Mouse (Mus musculus): ENCODE measurements at regions not wholly inside any gene's neighbourhood (a gene's known extent, or its start where the extent isn't known, plus 50 kb on each side); places are given as distances from the start of the nearest gene placed in this dataset.

DNA sequence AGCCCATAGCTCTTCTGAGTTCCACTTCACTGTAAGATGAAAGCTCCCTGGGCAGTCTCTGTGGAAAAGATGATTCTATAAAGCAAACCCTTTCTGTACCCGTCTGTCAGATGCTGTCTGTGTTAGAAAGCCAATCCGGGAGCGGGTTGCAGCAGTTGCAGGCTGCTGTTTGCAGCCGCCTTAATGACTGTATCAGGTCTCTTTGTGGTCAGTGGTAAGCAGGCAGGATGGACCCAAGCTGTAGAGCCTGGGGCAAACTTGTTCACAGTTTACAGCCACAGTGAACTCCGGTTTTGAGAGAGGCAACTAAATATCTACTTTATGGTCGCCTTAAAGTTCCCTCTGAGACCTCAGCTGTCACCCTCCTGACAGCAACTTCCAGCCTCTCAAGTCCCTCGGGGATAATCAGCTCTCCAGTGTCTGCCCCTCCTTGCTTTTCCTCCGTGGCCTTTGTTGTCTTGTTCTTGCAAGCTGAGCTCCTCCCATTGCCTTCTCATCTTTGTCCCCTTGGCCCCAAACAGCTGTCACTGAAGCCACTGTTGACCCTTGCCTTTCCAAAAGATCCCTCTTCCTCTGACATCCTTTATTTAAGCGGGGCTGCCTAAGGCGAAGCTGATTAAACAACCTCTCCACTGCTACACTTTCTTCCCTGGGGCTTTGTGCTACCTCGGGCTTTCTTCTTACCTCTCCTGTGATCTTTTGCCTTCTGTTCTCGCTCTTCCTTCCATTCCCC, 565.1 kb downstream of the Bnc2 start:
- no peak for DNase-seq

DNA sequence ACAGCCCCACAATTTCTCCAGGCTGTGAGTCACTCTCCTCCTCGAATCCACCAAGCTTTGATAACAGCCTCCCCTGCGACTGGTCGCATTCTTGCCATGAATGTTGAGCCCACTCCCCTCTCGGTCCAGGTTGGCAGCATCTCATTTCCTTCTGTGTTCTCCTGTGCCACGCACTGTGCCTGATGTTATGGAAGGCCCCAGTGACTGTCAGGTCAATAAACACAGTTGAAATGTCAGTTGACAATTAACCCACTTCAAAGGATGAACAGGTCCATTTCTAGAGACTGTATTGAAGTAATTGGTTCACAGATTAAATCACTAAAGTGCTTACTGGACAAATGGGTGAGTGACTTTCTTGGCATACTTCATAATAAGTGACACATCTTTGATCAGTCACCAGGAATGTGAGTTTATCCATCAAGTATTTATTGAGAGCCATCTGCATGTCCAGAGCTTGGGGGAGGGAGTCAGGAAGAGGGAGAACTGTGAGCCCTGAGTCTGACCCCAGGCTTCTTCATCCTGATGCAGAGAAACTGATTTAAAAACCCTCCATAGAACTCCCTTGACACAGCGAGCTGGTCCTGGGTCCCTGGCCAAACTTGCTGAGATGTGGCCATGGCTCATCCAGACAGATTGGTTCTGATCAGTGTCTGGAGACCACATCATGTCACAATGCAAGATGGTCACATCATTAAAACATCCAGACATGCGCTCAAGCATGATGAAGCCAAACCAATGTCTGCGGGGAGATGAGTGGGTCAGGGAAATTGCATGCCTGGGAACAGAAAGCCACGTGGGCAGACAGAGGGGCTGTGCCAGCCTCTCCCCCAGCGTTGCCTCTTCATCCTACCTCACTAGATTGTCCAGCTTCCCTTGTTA, 560.7 kb downstream of the Bnc2 start:
- DNase-seq: no peak

DNA sequence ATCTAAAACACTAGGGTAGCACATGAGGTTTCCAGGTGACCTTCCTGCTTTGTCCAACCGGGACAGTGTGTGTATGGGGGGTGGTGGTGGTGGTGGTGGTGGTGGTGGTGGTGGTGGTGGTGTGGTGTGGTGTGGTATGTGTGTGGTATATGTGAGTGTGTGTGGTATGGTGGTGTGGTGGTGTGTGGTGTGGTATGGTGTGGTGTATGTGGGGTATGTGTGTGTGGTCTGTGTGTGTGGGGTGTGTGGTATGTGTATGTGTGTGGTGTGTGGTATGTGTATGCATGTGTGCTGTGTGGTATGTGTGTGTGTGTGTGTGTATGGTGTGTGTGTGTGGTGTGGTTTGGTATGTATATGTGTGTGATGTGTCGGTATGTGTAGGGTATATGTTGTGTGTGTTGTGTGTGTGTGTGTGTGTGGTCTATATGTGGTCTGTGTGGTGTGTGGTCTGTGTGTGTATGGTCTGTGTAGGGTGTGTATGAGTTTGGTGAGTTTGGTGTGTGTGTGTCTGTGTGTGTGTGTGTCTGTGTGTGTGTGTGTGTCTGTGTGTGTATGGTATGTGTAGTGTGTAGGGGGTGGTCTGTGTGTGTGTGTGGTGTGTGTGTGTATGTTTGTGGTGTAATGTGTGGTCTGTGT, 556.7 kb downstream of the Bnc2 start:
- DNase-seq: no peak

DNA sequence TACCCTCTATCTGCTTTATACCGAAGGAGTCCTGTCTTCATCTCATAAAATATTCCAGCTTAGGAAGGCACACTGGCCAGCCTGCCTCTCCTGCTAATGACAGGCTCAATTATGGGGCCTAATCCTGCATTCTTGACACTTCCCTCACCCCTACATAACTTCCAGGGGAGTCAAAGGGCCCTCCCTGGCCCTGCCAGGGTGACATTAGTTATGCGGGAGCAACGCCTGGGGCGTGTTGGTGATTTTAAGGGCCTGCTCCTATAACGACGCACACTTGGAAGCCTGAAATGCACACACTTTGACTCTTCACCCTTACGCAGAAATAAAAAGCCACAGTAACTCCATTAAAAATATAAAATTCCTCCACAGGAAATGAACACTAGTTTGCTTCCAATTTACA, 555.5 kb downstream of the Bnc2 start:
- DNase-seq: no peak

DNA sequence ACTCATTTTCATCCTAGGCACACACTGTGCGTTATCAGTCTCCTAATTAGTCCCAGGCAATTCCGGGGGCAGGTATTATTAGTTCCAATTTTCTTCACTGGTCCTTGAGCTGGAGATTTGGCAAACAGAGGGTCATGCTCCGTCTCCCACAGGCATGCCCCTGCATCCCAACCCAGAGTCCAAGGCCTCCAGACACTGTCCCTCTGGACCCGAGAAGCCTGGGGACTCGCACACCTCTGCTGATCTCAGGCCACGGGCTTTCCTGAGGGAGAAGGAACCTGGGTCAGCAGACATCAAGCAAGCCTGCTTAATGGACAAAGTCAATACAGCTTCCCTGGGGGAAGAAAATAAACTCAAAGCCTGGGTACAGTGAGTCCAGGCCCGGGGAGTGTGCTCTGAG, 554.7 kb downstream of the Bnc2 start:
- no peak for DNase-seq

DNA sequence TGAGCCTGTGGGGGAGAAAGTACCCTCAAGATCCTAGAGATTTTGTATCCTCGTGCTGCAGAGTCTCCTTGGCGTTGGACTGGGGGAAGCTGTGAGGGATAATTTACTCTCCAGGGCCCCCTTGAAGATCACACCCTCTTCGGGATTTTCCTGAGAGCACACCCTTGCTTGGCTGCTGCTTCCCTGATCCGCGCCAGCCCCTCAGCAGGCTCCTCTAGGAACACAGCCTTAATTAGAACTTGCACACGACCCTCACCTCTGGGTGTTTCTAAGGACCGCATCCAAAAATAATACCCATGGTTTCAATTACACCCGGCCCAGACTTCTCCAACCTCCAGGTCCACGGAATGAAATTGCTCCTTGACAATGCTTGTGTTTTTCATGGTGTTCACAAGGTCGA, 553.6 kb downstream of the Bnc2 start:
- no peak for DNase-seq

DNA sequence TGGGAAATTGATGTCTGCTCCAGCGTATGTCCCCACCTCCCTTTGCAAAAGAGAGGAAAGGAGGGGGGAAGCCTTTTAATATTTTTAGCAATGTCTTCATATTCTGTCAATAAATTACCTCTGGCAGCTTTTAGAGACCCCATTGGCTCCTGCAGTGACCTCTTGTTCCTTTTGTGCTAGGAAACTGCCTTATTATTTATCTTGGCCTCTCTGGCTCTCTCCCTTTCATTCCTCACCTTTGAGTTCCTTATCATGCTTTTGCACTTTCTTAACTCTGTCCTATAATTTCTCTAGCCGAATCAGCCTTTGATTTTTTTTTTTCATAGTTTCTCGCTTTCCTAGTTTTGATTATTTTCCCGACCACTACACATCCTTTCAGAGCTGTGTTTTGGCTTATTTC, 548.7 kb downstream of the Bnc2 start:
- no peak for DNase-seq

DNA sequence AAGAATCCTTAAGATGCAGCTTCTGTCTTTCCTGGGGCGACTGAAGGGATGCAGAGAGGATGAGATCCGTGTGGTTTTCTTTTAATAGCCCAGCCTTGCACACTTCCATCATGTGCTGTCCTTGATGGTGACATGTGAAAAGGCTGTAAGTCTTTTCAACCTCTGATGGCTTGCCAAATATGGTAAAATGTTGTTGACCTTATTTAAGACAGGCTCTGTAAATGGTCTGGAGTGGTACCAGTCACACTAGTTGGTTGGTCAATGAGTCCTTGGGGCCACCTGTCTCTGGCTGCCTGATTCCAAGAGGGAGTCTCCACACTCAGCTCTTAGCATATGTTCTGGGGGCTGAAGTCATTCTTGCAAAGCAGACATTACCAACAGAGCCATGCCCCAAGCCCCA, 547.7 kb downstream of the Bnc2 start:
- DNase-seq: no peak

DNA sequence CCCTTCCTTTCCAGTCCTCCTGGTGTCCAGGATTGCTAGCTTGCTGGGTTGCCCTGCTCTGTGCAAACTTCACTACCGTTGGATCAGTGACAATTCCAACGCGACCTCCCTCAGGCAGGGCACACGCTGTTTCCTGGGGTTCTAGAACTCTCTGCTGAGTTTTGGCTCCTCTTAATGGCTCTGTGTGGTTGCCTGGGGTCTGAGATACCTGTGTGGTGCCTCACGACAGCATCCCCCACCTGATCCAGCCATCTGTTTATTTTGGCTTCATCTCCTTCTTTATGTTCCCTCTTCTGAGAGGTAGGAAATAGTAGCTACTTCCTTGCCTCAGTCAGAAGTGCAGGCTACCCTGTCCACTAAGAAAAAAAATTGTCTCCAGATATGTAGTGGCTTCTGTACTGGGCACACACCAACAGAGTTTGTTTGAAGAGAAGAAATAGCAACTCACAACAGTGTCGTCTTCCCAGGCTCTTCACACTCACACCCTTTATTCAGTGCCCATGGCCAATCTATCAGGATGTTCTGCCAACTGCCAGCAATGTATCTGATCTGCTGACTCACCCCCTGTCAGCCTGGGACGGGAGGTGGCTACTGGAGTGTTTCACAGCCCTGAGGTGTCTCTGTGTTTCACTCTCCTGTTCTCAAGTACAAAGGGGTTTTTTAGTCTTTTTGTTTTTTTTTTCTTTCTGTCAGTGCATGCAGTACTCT, 544.1 kb downstream of the Bnc2 start:
- DNase-seq: no peak

DNA sequence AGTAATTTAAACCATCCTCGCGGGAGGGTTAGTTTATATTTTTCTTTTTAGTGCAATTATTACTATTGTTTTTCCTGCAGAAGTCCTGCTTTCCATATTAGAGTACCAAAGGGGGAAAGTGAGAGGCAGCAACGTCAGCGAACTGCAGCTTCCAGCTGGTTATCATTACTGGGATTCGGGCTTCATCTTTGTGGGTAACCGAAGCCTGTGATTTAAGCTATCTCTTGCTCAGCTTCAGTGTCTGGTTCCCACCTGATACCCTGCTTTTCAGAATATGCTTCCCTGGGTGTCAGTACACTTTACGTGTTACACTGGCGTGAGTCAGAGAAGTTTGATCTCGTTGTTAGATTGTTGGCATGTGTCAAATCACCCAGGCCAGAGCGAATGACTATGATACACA, 539.3 kb downstream of the Bnc2 start:
- no peak for DNase-seq

DNA sequence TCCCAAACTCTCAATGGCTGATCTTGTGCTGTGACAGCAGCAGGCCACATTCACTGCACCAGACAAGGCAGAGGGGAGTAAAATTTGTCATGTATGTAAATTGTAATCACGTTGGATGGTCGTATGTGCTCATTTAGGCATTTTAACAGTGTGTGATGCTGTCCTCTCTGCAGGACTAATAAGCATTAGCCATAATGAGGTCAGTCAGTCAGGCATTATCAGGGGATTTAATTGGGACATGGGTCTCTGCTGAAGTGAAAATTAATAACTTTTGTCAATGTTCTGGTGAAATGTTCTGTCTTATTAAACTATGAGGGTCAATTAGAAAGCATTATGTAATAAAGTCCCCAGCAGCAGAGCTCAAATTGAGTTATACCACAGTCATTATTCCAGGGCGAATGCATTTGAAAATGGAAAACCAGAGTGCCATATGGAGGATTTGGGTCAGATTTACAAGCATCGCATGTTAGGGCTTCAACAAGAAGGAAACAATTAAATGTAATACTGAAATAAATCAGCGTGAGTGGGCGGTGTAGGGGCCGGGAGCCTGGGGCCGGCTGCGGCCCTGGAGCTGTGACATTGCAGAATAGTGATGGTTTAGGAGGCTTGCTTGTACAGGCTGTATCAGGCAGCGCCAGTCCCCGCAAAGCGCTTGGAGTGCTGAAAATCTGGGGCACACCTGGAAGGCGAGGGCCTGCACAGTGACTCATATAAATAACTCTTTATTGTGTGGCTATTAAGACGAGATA, 537.7 kb downstream of the Bnc2 start:
- DNase-seq: no peak

DNA sequence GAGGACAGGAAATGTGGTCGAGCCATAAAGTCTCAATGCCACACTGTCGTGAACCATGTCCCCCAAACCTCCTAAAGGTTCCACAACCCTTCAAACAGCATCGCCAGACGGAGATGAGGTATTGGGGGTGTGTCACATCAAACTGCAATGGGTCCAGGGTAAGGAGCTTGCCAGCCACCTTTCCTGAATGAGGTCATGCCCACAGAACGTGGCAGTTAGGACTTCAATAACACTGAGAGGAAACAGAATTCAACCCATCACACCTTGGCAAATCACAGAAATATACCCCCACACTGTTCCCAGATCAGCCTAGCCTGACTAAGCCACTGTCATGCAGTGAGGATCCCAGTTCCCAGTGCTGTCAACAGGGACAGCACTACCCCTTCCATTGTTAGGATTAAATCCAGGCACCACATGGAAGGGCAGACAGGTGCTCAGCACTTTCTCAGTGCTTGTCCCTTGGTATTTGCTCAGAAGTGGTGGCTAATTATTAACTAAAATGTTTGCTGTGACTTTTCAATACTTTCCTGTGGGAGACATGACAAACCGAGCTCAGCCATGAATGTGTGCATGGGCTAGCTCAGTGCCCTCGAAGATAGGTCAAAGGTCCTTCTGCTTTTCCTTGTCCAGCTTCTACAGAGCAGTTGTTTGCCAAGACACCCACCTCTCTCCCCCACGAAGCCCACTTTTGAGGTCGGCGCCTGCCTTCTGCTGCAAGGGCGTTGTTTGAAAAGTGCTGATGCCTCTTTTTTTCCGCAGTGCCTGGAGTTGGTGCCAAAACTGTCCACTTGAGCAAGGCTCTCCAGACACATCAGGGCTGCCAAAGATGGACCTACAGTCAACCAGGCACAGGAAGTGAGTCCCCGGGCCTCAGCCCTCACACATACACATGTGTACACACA, 525.7 kb downstream of the Bnc2 start:
- DNase-seq: no peak

DNA sequence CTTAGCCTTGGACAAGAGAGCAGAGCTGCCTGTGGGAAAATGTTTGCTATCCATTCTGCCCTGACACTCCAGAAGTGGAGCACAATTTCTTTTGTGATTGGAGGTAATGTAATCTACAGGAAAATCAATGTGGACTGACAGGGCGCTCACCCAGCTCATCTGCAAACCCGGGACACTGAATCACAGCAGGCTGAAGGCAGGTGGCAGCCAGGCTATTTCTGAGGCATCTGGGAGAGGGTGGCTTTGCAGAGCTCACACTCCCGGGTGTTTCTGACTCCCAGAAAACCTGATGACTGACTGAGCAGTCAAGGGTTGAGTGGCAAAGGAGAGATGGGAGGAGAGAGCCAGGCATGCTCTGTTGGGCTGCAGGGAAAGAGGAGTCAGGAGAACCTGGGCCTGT, 524.4 kb downstream of the Bnc2 start:
- DNase-seq: no peak

DNA sequence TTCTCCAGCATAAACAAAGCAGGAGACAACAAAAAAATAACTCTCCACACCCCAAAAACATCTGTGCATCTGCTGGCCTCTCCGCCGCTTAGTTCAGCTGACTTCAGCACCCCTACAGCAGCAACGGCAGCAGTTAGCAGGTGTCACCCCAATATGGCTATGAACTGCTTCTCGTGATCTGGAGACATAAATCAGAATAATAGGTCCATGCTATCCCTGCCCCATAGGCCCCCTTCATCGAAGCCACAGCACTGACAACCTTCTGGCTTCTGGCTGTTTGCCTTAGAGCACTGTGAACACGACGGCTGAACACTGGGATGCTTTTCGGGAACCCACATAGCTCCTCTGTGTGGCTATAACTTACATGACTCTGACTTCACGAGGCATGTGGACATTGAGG, 523.8 kb downstream of the Bnc2 start:
- DNase-seq: no peak

DNA sequence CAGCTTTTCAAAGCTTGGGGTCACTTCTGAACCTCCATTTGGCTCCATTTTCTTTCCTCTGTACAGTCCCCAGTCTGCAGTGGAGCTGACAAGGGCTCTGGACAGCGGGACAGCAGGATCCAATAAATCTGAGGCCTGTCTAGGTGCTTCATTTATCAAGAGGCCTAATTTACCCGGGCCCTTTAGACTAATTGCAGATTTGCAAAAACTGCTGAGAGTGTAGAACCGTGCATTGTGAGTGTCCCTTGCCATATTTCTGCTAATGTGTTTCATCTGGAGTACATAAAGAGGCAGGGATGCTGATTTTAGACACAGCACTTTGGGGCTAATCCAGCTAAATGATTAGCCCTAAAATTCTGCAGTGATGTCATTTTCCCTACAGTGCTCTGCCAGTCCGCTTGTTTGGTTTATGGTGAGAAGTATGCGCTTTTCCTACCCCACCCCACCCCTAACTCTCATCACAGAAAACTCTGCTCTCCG, 523.1 kb downstream of the Bnc2 start:
- no peak for DNase-seq

DNA sequence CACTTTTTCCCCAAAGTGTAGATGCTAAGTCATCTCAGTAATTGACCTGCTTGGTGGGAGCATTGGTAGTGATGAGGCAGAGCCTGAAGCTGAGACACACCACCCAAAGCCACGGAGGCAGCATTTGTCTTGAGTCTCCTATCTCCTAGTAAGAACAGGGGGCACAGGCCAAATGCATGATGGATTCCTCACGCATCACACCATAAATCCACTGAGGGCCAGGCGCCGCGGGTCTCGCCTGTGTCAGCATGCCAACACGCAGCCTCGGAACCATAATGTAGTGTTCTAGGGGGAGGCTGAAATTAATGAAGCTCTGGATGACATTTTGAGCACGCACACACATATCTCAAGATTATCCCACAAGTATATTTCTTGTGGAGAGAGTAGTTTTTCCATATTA, 521.5 kb downstream of the Bnc2 start:
- no peak for DNase-seq

DNA sequence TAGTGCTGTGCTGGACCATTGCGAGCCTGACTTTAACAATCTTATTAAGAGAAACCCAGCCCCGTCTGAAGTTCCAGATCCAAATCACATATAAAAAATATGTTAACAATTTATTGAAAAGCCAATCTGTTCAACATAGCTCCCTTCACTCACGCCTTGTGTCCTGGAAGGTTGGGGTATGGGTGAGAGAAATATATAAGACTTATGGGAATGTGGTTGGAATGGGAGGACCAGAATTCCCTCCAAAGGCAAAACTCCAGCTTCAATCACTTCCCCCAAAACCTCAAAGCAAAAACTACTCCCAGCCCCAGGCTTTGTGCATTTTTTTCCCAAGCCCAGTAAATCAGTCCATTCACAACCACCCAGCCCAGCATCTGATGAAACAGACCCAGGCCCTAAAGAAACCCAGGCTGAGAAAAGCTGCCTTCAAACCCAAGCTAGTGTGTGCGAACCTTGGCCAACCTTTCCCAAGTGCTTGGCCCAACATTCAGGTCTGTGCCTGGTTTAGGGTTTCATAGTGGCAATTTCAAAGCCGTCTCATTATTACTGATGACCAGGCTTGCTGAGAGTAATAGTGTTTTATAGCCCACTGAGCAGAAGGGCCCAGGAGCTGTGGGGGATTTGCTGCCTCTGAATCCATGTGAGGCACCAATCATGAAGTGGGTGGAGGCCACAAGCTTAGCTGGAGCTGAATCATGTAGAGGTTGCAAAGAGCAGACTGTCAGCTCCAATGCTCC, 517.0 kb downstream of the Bnc2 start:
- no peak for DNase-seq

DNA sequence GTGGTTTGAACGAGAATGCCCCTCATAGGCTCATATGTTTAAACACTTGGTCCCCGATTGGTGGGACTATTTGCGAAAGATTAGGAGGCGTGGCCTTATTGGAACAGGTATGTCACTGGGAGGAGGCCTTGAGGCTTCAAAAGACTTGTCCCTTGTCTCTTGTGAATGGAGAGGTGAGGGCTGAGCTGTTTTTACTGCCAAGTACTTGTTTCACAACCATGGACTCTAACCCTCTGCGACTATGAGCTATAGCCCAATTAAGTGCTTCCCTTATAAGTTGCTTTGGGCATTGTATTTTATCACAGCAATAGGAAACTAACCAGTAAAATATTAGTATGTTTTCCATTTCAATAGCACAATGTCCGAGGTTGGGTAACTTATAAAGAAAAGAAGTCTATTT, 511.7 kb downstream of the Bnc2 start:
- no peak for DNase-seq

DNA sequence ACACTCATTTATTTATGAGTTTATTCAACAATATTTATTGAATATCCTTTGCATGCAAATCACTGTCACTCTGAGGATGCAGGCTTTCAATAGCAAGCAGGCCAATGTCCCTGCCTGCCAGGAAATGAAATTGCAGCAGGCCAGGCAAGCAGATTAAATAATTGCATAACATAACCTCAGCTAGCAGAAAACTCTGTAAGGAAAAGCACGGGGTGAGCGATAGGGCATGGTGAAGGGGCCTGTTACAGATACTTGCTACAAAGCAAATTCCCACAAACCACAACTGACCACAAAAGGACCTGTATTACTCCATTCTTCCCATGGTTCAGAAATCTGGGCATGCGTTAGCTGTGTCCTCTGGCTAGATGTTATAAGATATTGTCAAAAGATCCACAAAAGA, 509.8 kb downstream of the Bnc2 start:
- DNase-seq: no peak

DNA sequence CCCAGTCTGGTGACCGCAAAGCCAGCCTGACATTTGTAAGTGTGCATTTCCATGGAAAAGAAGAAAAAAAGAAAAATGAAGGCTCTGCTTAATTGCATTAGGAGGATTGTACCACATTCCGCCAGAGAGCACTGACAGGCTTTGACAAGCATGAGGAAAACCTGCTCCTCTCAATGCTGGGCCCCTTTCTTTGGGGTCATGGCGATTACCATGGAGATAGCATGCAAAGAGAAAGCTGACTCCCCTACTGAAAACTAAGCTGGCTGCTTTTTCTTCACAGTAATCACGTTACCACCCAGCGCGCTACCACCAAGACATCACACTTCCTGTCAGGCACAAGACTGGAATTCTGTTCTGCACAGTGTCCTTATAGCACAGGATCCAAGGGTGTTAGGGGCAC, 502.2 kb downstream of the Bnc2 start:
- no peak for DNase-seq

DNA sequence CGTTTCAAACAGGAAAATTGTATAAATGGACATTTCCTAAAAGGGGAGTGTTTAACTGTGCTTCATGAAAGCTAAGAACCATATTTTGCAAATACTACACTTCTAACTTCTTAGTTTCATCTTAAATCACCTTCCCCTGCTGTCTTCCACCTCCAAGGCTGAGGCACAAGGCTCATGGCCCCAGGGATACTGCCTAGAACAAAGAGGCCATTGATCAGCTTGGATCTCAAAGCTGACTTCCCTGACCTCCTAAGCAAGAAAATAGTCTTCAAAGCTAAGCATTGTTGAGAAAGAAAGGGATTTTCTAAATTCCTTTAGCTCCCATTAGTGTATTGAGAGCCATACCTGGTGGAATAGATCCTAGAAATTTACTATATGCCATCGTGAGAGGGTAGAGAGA, 501.6 kb downstream of the Bnc2 start:
- DNase-seq: no peak

Data from thymus, postnatal 25 days (tissue).